Mouse (Mus musculus) hindbrain, embryonic 16.5 days (tissue): Measurements from ENCODE around the gene Bmper. TPM values are rescaled to one million over a fixed set of nuclear protein-coding genes. Genes with fewer than 3 reads are reported as not detected.

Experiments
- ATAC-seq: fragments of 200-750 bp; cut with Nextera tagmentation; 2 replicates; pipeline ENCODE4 v1.8.0; 2017; ENCODE audit warnings: moderate TSS enrichment, moderate library complexity
- H3K27ac ChIP-seq: fragments of 300-500 bp; sonication (generic); 2 replicates; pipeline ENCODE4 v1.5.1; 2014; ENCODE audit warnings: low read depth, mild to moderate bottlenecking, control low read depth, low read length, moderate library complexity
- H3K27me3 ChIP-seq: fragments of 300-500 bp; sonication (generic); replicated peaks from 2 replicates; pipeline ENCODE4 v1.6.1; 2014; ENCODE audit warnings: low read length; ENCODE audit not compliant: control insufficient read depth, insufficient read depth
- H3K36me3 ChIP-seq: fragments of 300-500 bp; sonication (generic); 2 replicates; pipeline ENCODE4 v1.6.1; 2014; ENCODE audit warnings: mild to moderate bottlenecking, low read length, moderate library complexity, mixed read lengths; ENCODE audit not compliant: control insufficient read depth, insufficient read depth
- H3K4me1 ChIP-seq: fragments of 300-500 bp; sonication (generic); 2 replicates; pipeline ENCODE4 v1.6.1; 2014; ENCODE audit warnings: low read depth, low read length; ENCODE audit not compliant: control insufficient read depth, insufficient read depth
- H3K4me2 ChIP-seq: fragments of 300-500 bp; sonication (generic); 2 replicates; pipeline ENCODE4 v1.6.1; 2014; ENCODE audit warnings: mild to moderate bottlenecking, low read length, control low read depth, moderate library complexity
- H3K4me3 ChIP-seq: fragments of 300-500 bp; sonication (generic); 2 replicates; pipeline ENCODE4 v1.5.1; 2014; ENCODE audit warnings: mild to moderate bottlenecking, low read length, control low read depth, moderate library complexity
- H3K9ac ChIP-seq: fragments of 300-500 bp; sonication (generic); 2 replicates; pipeline ENCODE4 v1.6.1; 2014; ENCODE audit warnings: low read depth, mild to moderate bottlenecking, control low read depth, low read length, moderate library complexity
- H3K9me3 ChIP-seq: fragments of 300-500 bp; sonication (generic); 2 replicates; pipeline ENCODE4 v1.6.1; 2014; ENCODE audit warnings: mild to moderate bottlenecking, low read length, moderate library complexity; ENCODE audit not compliant: control insufficient read depth
- WGBS: fragments of 180-500 bp; shearing (Covaris S2); extraction: QIAGEN DNeasy Blood & Tissue Kit; methylation state at CpG from one replicate; pipeline ENCODE4 v1.1.7; 2014; 5-methylcytosine and 5-hydroxymethylcytosine counted together
- polyA plus RNA-seq: library from polyadenylated mRNA; unstranded; fragments of >200 nt; fragmentation: Nextera tagmentation; extraction: Ambion mirVana; gene quantifications from 2 replicates; pipeline ENCODE4 v1.2.1, GENCODE M21; 2015

Gene Bmper
- polyA plus RNA-seq, 1 experiment from 2014 or later: 8.7 TPM

GRCm38 (mm10) chr9:23488265-23488664, 265.4 kb downstream of the Bmper start:
- 91% methylated on average over 5 of the region's 5 CpGs for WGBS
- Histone ChIP-seq H3K36me3 (no peaks in the 10 kb centered on the region), H3K27me3 (no peaks in the 10 kb centered on the region), H3K27ac (no peak overlapping the region), H3K4me3 (no peak overlapping the region), H3K9ac (no peak overlapping the region), H3K4me1 (no peaks in the 10 kb centered on the region), H3K9me3 (no peaks in the 10 kb centered on the region), H3K4me2 (no peak overlapping the region)
- ATAC-seq: no peak

- Histone ChIP-seq H3K27me3 (no peaks in the 10 kb centered on the region), H3K4me1 (peaks cover 3% of the 10 kb centered on the region; the same call in 1 of the 2 replicates)
- 69% methylated on average over 4 of the region's 4 CpGs for WGBS
Observed at GRCm38 (mm10) chr9:23495400-23495799, 272.5 kb downstream of the Bmper start.

GRCm38 (mm10) chr9:23497626-23498025, 274.8 kb downstream of the Bmper start:
- no peaks in the 10 kb centered on the region for H3K9me3 ChIP-seq
- no peak overlapping the region for H3K4me2 ChIP-seq
- no peak overlapping the region for H3K4me3 ChIP-seq
- no peak; the same call in 1 of the 2 replicates for ATAC-seq
- no peak overlapping the region for H3K27ac ChIP-seq
- WGBS: 20% methylated on average over 3 of the region's 3 CpGs
- H3K9ac ChIP-seq: no peak overlapping the region
- no peaks in the 10 kb centered on the region for H3K27me3 ChIP-seq
- no peaks in the 10 kb centered on the region for H3K36me3 ChIP-seq
- peaks cover 3% of the 10 kb centered on the region; the same call in 1 of the 2 replicates for H3K4me1 ChIP-seq

More at GRCm38 (mm10) chr9:23495400-23495799, 272.5 kb downstream of the Bmper start:
- ATAC-seq: no peak
- Histone ChIP-seq H3K4me2 (no peak overlapping the region), H3K27ac (no peak overlapping the region), H3K9ac (no peak overlapping the region), H3K9me3 (no peaks in the 10 kb centered on the region), H3K4me3 (no peak overlapping the region), H3K36me3 (no peaks in the 10 kb centered on the region)

- no peak overlapping the region for H3K27ac ChIP-seq
- H3K9me3 ChIP-seq: no peaks in the 10 kb centered on the region
- no peak for ATAC-seq
- H3K27me3 ChIP-seq: no peaks in the 10 kb centered on the region
- no peak overlapping the region for H3K9ac ChIP-seq
- no peaks in the 10 kb centered on the region for H3K4me1 ChIP-seq
- H3K36me3 ChIP-seq: no peaks in the 10 kb centered on the region
- no peak overlapping the region for H3K4me2 ChIP-seq
- no peak overlapping the region for H3K4me3 ChIP-seq
- WGBS: 37% methylated on average over 1 of the region's 1 CpGs
Observed at GRCm38 (mm10) chr9:23533870-23534269, 311.0 kb downstream of the Bmper start.
